Mouse (Mus musculus) 3134 (cell line): ENCODE results near the gene Chrnb1.

Experiments used
- DNase-seq: peaks from one replicate; pipeline ENCODE4 v3.0.0-alpha.2; 2011; ENCODE audit warnings: low spot score; ENCODE audit not compliant: insufficient read length; ENCODE audit errors: extremely low read depth

Chrnb1 gene

DNA sequence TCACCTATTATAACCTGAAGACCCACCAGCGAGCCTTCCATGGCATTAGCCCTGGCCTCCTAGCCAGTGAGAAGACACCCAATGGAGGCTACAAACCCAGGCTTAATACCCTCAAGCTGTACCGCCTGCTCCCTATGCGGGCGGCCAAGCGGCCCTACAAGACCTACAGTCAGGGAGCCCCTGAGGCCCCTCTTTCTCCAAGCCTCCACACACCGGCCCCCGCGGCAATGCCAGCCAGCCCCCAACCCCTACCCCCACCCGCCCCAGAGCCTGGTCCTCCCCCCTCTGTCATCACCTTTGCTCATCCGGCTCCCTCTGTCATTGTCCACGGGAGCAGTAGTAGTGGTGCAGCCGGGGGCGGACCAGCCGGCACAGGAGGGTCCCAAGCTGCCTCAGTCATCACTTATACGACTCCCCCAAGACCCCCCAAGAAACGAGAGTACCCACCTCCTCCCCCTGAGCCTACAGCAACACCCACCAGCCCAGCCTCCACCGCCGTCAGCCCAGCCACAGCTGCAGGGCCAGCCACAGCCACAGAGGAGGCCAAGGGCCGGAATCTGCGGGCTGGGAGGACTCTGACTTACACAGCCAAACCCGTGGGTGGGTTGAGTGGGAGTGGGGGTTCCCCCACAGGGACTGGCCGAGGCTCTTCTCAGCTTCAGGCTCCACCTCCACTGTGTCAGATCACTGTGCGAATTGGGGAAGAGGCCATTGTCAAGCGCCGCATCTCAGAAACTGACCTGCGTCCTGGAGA lies 18.1 kb downstream of the Chrnb1 start:
- DNase-seq, result no peak

GRCm38 (mm10) chr11:69776488-69776887 lies 19.3 kb downstream of the Chrnb1 start:
- DNase-seq, result no peak

- no peak for DNase-seq
These were observed 20.0 kb downstream of the Chrnb1 start for GRCm38 (mm10) chr11:69775716-69776115.

GRCm38 (mm10) chr11:69774961-69775360 lies 20.8 kb downstream of the Chrnb1 start:
- DNase-seq, result no peak

- DNase-seq, result no peak
These were observed 28.2 kb downstream of the Chrnb1 start for GRCm38 (mm10) chr11:69767625-69767909.

DNA sequence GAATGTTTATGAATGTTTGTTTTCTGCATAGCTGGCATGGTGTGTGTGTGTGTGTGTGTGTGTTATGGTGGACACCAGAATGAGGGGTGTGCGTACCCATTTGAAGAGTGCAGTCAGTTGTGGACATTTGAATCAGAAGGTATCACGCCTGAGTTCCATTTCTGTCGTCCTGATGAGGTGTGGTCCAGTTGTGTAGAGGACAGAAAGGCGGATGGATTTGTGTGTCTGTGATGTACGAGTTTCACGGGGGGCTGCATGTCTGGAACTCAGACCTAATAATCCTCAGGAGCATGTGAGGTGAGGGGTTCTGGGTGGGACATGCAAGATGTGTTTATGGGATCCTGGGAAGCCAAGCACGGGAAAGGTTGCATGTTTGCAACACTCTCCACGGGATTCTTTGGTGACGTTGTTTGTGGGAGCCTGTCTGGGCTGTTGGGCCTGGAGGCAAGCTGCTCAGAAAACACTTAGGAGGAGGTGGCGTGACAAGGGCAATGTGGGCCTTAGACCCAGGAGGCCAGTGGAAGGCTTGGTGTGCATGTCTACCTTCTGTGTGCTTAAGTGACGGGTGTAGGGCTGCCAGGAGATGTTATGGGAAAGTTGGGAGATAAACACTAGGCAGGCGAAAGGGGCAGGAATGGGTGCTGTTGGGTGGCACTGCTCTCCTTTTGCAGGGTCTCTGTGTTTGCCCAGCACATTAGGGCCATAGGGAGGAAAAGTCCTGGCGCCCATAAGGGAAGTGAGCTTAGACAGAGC lies 28.7 kb downstream of the Chrnb1 start:
- DNase-seq, result no peak

GRCm38 (mm10) chr11:69766126-69766609 lies 29.6 kb downstream of the Chrnb1 start:
- DNase-seq, result peak; percentile 78

GRCm38 (mm10) chr11:69765221-69766125 lies 30.3 kb downstream of the Chrnb1 start, which contains the start of gene Zbtb4:
Gene Zbtb4, plus strand, starts transcription at chr11:69765912.
- peak; percentile 52 for DNase-seq

- DNase-seq, result peak; percentile 49
These were observed 32.2 kb downstream of the Chrnb1 start for GRCm38 (mm10) chr11:69763551-69763950.

DNA sequence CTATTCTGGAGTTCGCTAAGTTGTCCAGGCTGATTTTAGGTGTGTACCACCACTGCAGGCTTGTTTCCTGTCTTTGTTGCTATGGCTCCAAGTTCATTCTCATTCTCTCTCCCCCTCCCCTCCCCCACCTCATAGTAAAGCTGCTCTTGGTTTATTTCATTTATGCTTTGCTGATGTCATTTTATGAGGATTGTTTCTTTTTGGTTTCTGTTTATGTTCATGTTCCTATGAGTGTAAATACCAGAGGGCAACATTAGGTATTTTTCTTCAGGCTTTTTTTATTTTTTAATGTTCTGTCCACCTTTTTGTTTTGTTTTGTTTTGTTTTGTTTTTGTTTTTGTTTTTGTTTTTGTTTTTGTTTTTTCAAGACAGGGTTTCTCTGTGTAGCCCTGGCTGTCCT lies 33.9 kb downstream of the Chrnb1 start, which contains the start of gene Slc35g3:
Slc35g3 (minus strand) TSS at position 101 of the 400 bp plus-strand sequence.
- DNase-seq, result no peak

- no peak for DNase-seq
These were observed 34.9 kb downstream of the Chrnb1 start for GRCm38 (mm10) chr11:69760901-69761200.

- no peak for DNase-seq
These were observed 35.4 kb downstream of the Chrnb1 start for GRCm38 (mm10) chr11:69760160-69760900.

- DNase-seq, result peak; percentile 91
These were observed 36.6 kb downstream of the Chrnb1 start for GRCm38 (mm10) chr11:69758971-69759721.

DNA sequence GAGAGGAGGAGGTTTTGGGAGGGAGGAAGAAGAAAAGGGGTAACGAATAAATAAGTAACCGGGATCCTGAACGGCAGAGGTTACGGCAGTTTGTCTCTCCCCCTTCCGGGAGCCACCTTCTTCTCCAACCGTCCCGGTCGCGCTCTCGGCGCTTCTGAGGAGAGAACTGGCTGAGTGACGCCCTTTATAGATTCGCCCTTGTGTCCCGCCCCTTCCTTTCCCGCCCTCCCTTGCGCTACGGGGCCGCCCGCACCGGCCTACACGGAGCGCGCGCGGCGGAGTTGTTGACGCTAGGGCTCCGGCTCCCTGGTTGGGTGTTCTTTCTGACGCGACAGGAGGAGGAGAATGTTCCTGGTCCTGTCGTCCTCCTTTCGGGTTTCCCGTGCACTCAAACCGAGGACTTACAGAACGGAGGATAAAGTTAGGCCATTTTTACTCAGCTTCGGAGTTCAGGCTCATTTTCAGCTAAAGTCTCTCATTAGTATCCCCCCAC lies 37.2 kb downstream of the Chrnb1 start, which contains the start of gene Polr2a:
Polr2a (minus strand) TSS at position 160 of the 493 bp plus-strand sequence.
- DNase-seq, result peak; percentile 99

DNA sequence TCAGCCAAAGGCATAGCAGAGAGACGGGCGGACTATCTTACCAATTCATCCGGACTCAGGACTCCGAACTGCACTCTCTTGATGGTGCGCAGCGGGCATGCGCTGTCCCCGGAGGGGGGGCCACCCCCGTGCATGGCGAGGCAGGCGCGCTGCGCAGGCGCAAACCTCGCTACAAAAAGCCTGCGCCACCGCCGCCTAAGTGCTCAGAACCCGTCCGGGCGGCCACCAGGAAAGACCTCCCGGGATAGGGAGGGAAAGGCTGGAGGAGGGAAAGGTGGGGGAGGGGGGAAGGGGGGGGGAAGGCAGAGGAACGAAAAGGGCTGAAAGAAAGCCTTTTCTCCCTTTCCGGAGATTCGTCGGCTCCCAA lies 37.7 kb downstream of the Chrnb1 start:
- peak; percentile 97 for DNase-seq

DNA sequence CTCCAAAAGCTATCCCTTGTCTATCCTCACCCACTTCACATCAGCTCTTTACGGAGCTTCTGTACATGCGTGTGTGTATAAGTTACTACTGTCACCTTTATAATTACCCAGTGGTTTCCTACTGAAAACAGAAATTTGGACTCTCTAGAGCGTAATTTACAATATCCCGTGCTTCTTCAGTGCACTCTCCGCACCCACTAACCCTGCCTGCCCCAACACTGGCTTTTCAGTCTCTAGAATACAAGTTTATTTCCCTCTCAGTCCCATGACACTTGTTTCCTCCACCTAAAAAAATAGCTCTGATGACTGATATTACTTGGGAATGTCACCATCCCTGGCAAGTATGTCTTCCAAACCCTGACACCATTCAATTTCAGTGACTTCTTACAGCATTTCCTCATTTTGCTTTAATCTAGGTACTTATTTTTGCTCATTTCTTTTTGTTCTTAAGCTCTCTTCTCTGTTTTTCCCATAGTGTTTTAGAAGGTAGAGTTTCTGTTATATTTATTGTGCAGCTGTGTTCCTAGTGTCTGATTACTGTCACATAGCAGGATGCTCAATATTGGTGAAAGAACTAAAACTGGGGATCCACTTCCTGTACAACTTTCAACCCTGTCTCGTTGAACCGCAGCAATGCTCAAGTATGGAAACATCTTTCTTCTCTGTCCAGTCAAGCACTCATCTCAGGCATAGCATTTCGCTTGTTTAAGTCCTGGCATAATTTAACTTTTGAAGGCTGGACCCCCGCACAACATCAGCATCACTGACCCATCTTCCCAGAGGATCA lies 38.2 kb downstream of the Chrnb1 start:
- no peak for DNase-seq

- no peak for DNase-seq
These were observed 41.0 kb downstream of the Chrnb1 start for GRCm38 (mm10) chr11:69754701-69755100.

- no peak for DNase-seq
These were observed 41.5 kb downstream of the Chrnb1 start for GRCm38 (mm10) chr11:69754233-69754632.

DNA sequence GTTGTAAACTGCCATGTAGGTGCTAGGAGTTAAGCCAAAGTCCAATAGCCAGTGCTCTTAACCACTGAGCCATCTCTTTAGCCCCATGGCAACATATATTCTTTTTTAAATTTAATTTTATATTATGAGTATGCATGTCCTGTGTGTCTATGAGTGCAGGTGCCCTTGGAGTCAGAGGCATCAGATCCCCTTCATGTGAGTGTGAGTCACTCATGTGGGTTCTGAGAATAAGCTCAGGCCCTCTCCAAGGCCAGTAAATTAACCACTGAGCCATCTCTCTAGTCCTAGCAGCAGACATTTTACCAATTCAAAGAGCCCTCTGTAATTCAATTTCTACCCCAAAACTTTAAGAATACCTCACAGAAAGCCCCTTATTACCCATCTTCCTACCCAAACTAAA lies 43.1 kb downstream of the Chrnb1 start:
- no peak for DNase-seq
